Mouse (Mus musculus): ENCODE measurements around the gene Aldh3a2. TPM values are rescaled to one million over a fixed set of nuclear protein-coding genes. Genes with fewer than 3 reads are reported as not detected.

Aldh3a2 gene
- 56.7 TPM for polyA plus RNA-seq (2014; fragmentation: Illumina TruSeq; extraction: RNeasy Lipid Tissue Mini Kit (QIAGEN cat#74804); ENCODE audit: low read depth, low replicate concordance)

DNA sequence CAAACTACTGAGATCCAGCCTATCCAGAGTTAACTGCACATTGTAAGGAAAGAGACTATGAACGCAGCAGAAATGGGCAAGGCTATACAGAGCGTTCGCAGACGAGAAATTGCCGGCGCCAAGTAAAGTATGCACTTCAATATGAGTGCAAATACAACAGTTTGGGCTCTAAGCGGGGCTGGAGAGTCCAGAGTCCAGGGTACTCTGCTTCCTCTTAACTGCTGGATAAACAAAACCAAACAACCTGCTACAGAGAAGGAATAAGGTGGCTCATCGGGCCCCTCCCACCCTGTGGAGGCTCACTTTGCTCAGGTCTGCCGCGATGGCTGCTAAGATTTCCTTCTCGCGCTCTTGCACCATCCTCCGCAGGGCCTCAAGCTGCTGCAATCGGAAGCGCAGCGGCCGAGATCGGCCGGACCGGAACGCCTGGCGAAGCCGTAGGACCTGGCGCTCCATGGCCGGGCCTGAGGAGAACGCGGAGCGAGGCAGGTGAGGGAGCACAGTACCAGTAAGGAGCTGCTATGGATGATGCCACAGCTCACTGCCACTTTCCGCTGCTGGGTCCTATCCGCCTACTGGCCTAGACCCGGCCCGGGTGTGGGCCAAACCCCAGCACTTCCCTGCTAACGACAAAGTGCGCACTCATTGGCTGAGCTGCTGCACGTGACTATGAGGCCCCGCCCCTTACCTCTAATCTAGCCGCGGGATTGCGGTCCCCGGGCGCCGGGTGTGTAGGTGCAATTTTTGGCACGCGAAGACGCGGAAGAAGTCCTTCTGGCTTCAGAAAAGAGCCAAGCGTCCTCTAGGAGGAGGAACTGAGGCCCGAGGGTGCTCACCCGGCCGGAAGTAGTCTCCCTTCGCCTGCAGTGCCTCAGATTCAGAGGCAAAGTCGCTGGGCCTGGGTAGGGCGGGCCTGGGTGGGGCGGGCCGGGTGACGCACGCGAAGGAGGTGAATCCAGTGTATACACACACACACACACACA is at the start of gene Aldh3a2:
Aldh3a2 (minus strand) TSS at position 914 of the 983 bp plus-strand sequence.

DNA sequence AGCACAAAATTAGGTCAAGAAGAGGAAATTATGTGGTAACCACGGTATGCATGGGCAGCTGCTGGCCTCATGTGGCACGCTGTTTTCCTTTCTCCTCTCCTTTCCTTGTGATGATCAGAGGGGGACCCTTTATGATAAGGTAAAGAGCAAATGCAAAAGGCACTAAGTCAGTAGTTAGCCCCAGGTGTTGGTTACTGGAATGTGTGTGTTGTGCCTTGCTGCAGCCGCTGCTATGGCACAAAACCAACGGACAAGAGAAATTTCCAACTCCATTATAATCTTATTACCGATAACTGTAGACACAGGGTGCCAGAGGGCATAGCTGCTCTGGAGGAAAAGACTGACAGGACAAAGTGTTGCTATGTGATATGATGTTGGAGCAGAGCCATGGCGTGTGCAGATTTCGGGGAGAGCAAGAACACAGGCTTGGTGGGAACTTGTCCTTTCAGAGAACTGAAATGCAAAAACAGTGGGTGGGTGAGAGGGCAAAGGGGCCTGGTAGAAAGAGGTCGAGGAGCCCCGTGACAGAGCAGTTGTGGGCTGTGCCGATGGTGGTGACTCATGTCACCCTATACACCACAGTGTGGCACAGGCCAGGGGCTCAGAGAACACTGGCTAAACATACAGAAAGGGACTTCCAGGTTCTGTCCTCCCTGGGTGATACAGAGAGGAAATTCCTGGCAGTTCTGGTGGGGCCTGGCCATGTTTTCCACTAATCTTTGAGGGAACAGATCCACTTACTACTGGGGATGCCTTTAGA is 59.6 kb downstream of the Aldh3a2 start, which contains the start of gene Aldh3a1:
Aldh3a1 (plus strand) TSS at position 51 of the 760 bp plus-strand sequence.

DNA sequence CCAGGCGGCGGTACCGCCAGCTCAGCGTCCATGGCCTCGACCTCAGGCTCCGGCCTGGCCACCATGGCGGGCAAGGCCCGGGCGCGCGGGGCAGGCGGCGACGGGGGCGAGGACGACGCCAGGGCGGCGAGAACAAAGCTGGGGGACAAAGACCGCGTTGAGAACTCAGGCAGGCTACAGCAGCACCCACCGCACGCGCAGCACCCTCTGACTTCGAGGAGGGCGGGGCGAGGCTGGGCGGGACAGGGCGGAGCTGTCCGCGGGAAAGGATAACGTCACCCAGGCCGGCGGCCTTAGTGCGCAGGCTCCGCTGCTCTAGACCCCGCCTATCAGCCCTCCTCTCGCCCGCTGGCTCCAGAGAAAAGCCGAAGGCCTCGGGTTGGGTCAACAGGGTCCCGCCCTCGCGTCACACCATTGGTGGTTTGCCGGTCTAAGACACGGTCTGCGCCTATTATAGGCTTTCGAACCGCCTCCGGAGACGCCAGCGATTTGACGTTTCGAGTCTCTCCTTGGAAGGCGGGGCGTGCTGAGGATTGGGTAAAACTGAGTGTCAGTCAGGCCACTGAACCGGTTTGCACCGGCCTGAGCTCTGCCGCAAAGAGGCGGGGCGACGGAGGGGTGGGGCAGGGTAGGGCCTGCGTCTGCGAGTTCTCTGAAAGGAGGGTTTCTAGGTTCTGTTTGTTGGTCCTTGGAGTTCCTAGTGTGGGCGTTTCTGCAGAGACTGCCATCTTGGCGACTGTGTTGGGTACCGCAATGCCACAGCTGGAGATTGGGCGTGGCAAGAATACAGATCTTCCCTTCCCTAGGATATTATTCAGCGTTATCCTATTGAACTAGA is 92.2 kb downstream of the Aldh3a2 start, which contains the start of gene Usp22:
Usp22 (minus strand) TSS at position 235 of the 838 bp plus-strand sequence.

Other genes with a start within 250 kb of the Aldh3a2 start
- 0.41 TPM for gene Kcnj12, start 244.9 kb downstream of the Aldh3a2 start, polyA plus RNA-seq (2014; fragmentation: Illumina TruSeq; extraction: RNeasy Lipid Tissue Mini Kit (QIAGEN cat#74804); ENCODE audit: low read depth, low replicate concordance)
- 0.47 TPM for gene Tnfrsf13b, start 140.7 kb downstream of the Aldh3a2 start, polyA plus RNA-seq (2014; fragmentation: Illumina TruSeq; extraction: RNeasy Lipid Tissue Mini Kit (QIAGEN cat#74804); ENCODE audit: low read depth, low replicate concordance)
- 30.1 TPM for gene Usp22, start 92.4 kb downstream of the Aldh3a2 start, polyA plus RNA-seq (2014; fragmentation: Illumina TruSeq; extraction: RNeasy Lipid Tissue Mini Kit (QIAGEN cat#74804); ENCODE audit: low read depth, low replicate concordance)
- gene Aldh3a1, start 59.9 kb downstream of the Aldh3a2 start, polyA plus RNA-seq (2014; fragmentation: Illumina TruSeq; extraction: RNeasy Lipid Tissue Mini Kit (QIAGEN cat#74804); ENCODE audit: low read depth, low replicate concordance): not detected
- not detected for gene Slc47a2, start 75.4 kb upstream of the Aldh3a2 start, polyA plus RNA-seq (2014; fragmentation: Illumina TruSeq; extraction: RNeasy Lipid Tissue Mini Kit (QIAGEN cat#74804); ENCODE audit: low read depth, low replicate concordance)
- gene Slc47a1, start 110.9 kb upstream of the Aldh3a2 start, polyA plus RNA-seq (2014; fragmentation: Illumina TruSeq; extraction: RNeasy Lipid Tissue Mini Kit (QIAGEN cat#74804); ENCODE audit: low read depth, low replicate concordance): 3.5 TPM
- not detected for gene Rnf112, start 186.7 kb upstream of the Aldh3a2 start, polyA plus RNA-seq (2014; fragmentation: Illumina TruSeq; extraction: RNeasy Lipid Tissue Mini Kit (QIAGEN cat#74804); ENCODE audit: low read depth, low replicate concordance)
- 0.93 TPM for gene Mfap4, start 218.0 kb upstream of the Aldh3a2 start, polyA plus RNA-seq (2014; fragmentation: Illumina TruSeq; extraction: RNeasy Lipid Tissue Mini Kit (QIAGEN cat#74804); ENCODE audit: low read depth, low replicate concordance)
- gene Mapk7, start 226.9 kb upstream of the Aldh3a2 start, polyA plus RNA-seq (2014; fragmentation: Illumina TruSeq; extraction: RNeasy Lipid Tissue Mini Kit (QIAGEN cat#74804); ENCODE audit: low read depth, low replicate concordance): 2.4 TPM
- gene B9d1, start 237.7 kb upstream of the Aldh3a2 start, polyA plus RNA-seq (2014; fragmentation: Illumina TruSeq; extraction: RNeasy Lipid Tissue Mini Kit (QIAGEN cat#74804); ENCODE audit: low read depth, low replicate concordance): not detected